In the genomic region with DNA sequence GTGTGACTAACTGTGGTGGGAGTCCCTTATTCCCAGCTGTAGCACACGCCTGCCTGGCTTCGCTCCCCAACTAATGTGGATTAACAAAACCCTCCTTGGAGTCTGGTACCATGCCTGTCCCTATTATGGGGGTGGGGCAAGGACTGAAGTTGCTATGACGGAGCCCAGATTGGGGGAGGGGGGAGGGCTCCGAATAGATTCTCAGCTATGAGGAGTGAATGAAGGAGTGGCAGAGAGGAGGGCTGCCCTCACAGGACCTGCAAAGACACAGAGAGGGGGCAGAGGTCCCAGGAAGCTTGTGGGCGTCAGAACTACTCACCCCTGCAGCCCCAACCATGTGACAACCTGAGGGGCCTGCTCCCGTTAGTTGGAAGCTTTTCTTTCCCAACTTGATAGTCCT, we compare ENCODE assay signal across 10 mouse cellular contexts. TPM values are rescaled to one million over a fixed set of nuclear protein-coding genes. Genes with fewer than 3 reads are reported as not detected.
DNase-seq lines count a peak whose midpoint lies in the region; ATAC-seq and TF ChIP-seq lines count a peak whose summit lies in the region.
"Had no signal": no experiment of that assay in that cellular context is flagged by ENCODE, and none has a peak within 500 bp of the region (broad histone marks: within the 10 kb centered on the region; RNA-seq: fewer than 3 reads in every experiment).

No protein-coding gene starts in this region.

- WGBS in forebrain, embryonic 10.5 days: 86% methylated on average over 6 of the region's 6 CpGs
- 70% methylated on average over 6 of the region's 6 CpGs for WGBS in forebrain, postnatal 0 days
- 80% methylated on average over 6 of the region's 6 CpGs for WGBS in neural tube, embryonic 12.5 days
- 74% methylated on average over 6 of the region's 6 CpGs for WGBS in forebrain, embryonic 15.5 days
- 82% methylated on average over 6 of the region's 6 CpGs for WGBS in neural tube, embryonic 14.5 days

- H3K9ac ChIP-seq in forebrain, postnatal 0 days: no peak overlapping the region
- H3K9ac ChIP-seq in neural tube, embryonic 12.5 days: no peak overlapping the region
- H3K9ac ChIP-seq in forebrain, embryonic 15.5 days (replicated peaks): no peak overlapping the region
- no peak overlapping the region for H3K9ac ChIP-seq in neural tube, embryonic 14.5 days (replicated peaks; ENCODE audit: low read depth, low read length)
- H3K9ac ChIP-seq: liver, embryonic 14.5 days had no signal

- no peaks in the 10 kb centered on the region for H3K27me3 ChIP-seq in forebrain, embryonic 10.5 days (ENCODE audit: poor library complexity, severe bottlenecking)
- no peaks in the 10 kb centered on the region for H3K27me3 ChIP-seq in forebrain, postnatal 0 days (ENCODE audit: insufficient read depth, low read length)
- no peaks in the 10 kb centered on the region for H3K27me3 ChIP-seq in neural tube, embryonic 12.5 days (replicated peaks)
- H3K27me3 ChIP-seq in forebrain, embryonic 15.5 days: no peaks in the 10 kb centered on the region
- no peaks in the 10 kb centered on the region for H3K27me3 ChIP-seq in neural tube, embryonic 14.5 days (ENCODE audit: control insufficient read depth, insufficient read depth, low read length)

- 0 out of 2 replicates have a peak overlapping the region, but pooled peaks have one; percentile 6 for H3K27ac ChIP-seq in forebrain, embryonic 10.5 days
- H3K27ac ChIP-seq in forebrain, postnatal 0 days (ENCODE audit: low read depth, low read length): no peak overlapping the region
- H3K27ac ChIP-seq in neural tube, embryonic 12.5 days: no peak overlapping the region
- H3K27ac ChIP-seq in forebrain, embryonic 15.5 days (replicated peaks): peak overlapping the region; percentile 15; the same call in 1 of the 2 replicates
- 0 out of 2 replicates have a peak overlapping the region, but pooled peaks have one; percentile 45 for H3K27ac ChIP-seq in neural tube, embryonic 14.5 days (ENCODE audit: low read depth, low read length)
- H3K27ac ChIP-seq: liver, embryonic 14.5 days had no signal

- no peak for DNase-seq in forebrain, embryonic 10.5 days (ENCODE audit: extremely low spot score, low spot score)
- no peak for DNase-seq in forebrain, postnatal 0 days
- no peak for DNase-seq in neural tube, embryonic 10.5 days (ENCODE audit: extremely low spot score, low spot score)
- no peak for DNase-seq in adrenal gland, postnatal 10 days

- no peak overlapping the region for H3K4me3 ChIP-seq in forebrain, embryonic 10.5 days
- H3K4me3 ChIP-seq in forebrain, postnatal 0 days (ENCODE audit: low read depth, low read length): no peak overlapping the region
- H3K4me3 ChIP-seq in neural tube, embryonic 12.5 days: no peak overlapping the region
- H3K4me3 ChIP-seq in forebrain, embryonic 15.5 days: no peak overlapping the region
- H3K4me3 ChIP-seq in neural tube, embryonic 14.5 days (ENCODE audit: low read depth, low read length): no peak overlapping the region
- H3K4me3 ChIP-seq: myocyte had no signal

- no peak for TF ChIP-seq CTCF in forebrain, postnatal 0 days (IDR thresholded peaks at IDR 0.05; ENCODE audit: low read depth)

- H3K36me3 ChIP-seq in forebrain, embryonic 10.5 days (replicated peaks): peaks cover 43% of the 10 kb centered on the region
- H3K36me3 ChIP-seq in forebrain, postnatal 0 days (ENCODE audit: insufficient read depth): peaks cover 40% of the 10 kb centered on the region
- peaks cover 37% of the 10 kb centered on the region for H3K36me3 ChIP-seq in neural tube, embryonic 12.5 days
- H3K36me3 ChIP-seq in forebrain, embryonic 15.5 days: peaks cover 35% of the 10 kb centered on the region
- H3K36me3 ChIP-seq in neural tube, embryonic 14.5 days (ENCODE audit: control insufficient read depth, insufficient read depth, low read length): peaks cover 30% of the 10 kb centered on the region

- no peaks in the 10 kb centered on the region for H3K9me3 ChIP-seq in forebrain, embryonic 10.5 days
- no peaks in the 10 kb centered on the region for H3K9me3 ChIP-seq in forebrain, postnatal 0 days (ENCODE audit: low read length)
- H3K9me3 ChIP-seq in neural tube, embryonic 12.5 days: no peaks in the 10 kb centered on the region
- no peaks in the 10 kb centered on the region for H3K9me3 ChIP-seq in forebrain, embryonic 15.5 days
- H3K9me3 ChIP-seq in neural tube, embryonic 14.5 days (ENCODE audit: control insufficient read depth, low read length): no peaks in the 10 kb centered on the region

- ATAC-seq in forebrain, postnatal 0 days: no peak
- peak; percentile 14; the same call in 1 of the 2 replicates for ATAC-seq in neural tube, embryonic 12.5 days (ENCODE audit: low FRiP score, low read depth)
- ATAC-seq in forebrain, embryonic 15.5 days (replicated peaks): peak; percentile 20; the same call in 1 of the 2 replicates
- ATAC-seq in neural tube, embryonic 14.5 days (ENCODE audit: low read depth): no peak
- no peak for ATAC-seq in megakaryocyte progenitor cell, adult 5-6 weeks (replicated peaks; ENCODE audit: poor library complexity)

- H3K4me2 ChIP-seq in forebrain, postnatal 0 days (ENCODE audit: low read depth): no peak overlapping the region
- H3K4me2 ChIP-seq in neural tube, embryonic 12.5 days (replicated peaks): no peak overlapping the region
- H3K4me2 ChIP-seq in forebrain, embryonic 15.5 days (replicated peaks): no peak overlapping the region
- no peak overlapping the region for H3K4me2 ChIP-seq in neural tube, embryonic 14.5 days (ENCODE audit: low read depth, low read length)

- H3K4me1 ChIP-seq in forebrain, embryonic 10.5 days: peaks cover 19% of the 10 kb centered on the region
- 0 out of 2 replicates have a peak, but pooled peaks cover 3% of the 10 kb centered on the region for H3K4me1 ChIP-seq in forebrain, postnatal 0 days (ENCODE audit: insufficient read depth)
- H3K4me1 ChIP-seq in neural tube, embryonic 12.5 days: peaks cover 10% of the 10 kb centered on the region; the same call in 1 of the 2 replicates
- peaks cover 3% of the 10 kb centered on the region for H3K4me1 ChIP-seq in forebrain, embryonic 15.5 days
- H3K4me1 ChIP-seq in neural tube, embryonic 14.5 days (ENCODE audit: control insufficient read depth, insufficient read depth, low read length): no peaks in the 10 kb centered on the region

RNA-seq across cellular contexts. Expression of a gene that starts 35.1 kb away (rescaled TPM):
- polyA plus RNA-seq in forebrain, embryonic 10.5 days (2016; fragmentation: Nextera tagmentation; extraction: Ambion mirVana): 0.25 and 0.42 TPM in 2 replicates
- 0.95 and 1.2 TPM in 2 replicates for total RNA-seq in forebrain, postnatal 0 days (2014; rRNA removed)
- 0.21 and 0.23 TPM in 2 replicates for polyA plus RNA-seq in forebrain, postnatal 0 days (2015; fragmentation: Nextera tagmentation; extraction: Ambion mirVana)
- 0.27 and 0.35 TPM in 2 replicates for polyA plus RNA-seq in neural tube, embryonic 12.5 days (2016; fragmentation: Nextera tagmentation; extraction: Ambion mirVana)
- 0.15 and 0.17 TPM in 2 replicates for polyA plus RNA-seq in forebrain, embryonic 15.5 days (2015; fragmentation: Nextera tagmentation; extraction: Ambion mirVana)
- 0.50 TPM in 1 of 2 replicates, not detected in the other for polyA plus RNA-seq in neural tube, embryonic 14.5 days (2014; fragmentation: Nextera tagmentation; extraction: Ambion mirVana)
- total RNA-seq in adrenal gland, postnatal 10 days (2021): 1 to 10 TPM; 2.2 to 2.5 TPM
- 2.7 and 4.3 TPM in 2 replicates for total RNA-seq in megakaryocyte progenitor cell, adult 5-6 weeks (2015)
- total RNA-seq in megakaryocyte progenitor cell, adult 5-6 weeks (2017): 3.6 and 7.2 TPM in 2 replicates

Comparison
In these comparisons a context has a peak if more than half of its experiments do, and no peak if none do; other contexts are left out.
1. H3K27ac ChIP-seq: peak in forebrain, embryonic 10.5 days (single experiment), forebrain, embryonic 15.5 days (single experiment) and neural tube, embryonic 14.5 days (single experiment); none in forebrain, postnatal 0 days (single experiment) and neural tube, embryonic 12.5 days (single experiment).
2. ATAC-seq: peak in neural tube, embryonic 12.5 days (single experiment) and forebrain, embryonic 15.5 days (single experiment); none in forebrain, postnatal 0 days (single experiment), neural tube, embryonic 14.5 days (single experiment) and megakaryocyte progenitor cell, adult 5-6 weeks (single experiment).